In the genomic region with DNA sequence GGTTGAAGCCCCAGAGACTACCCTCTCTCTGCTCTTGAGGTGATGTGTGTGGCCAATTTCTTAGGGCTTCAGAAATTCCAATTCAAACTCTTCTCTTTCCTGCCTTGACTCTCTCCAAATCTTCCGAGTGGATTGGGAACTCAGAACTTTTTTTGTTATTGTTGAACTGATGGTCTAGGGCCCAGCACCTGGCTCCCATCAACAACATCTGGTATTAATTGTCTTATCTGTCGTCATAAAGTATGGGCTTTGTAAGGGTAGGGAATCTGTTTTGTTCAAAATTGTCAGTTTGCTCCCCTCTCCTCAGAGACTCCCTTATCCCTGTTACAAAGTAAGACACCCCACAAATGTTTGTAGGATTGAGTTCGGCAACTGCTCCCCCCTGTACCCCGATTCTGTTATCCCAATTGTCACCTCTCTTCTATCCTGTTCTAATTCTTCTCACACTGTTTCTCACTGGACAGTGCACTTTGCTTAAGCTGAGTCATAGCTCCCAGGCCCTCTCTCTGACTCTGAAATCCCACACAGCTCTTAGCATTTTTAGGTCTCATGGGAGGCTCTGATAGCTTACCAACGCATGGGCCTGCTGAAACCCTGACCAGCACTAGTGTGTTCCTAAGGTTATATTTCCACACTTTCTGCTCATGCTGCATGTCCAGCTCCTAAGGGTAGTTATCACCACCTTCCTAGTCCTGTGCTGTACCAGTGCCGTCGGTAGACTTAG, we compare ENCODE assay signal across 17 mouse cellular contexts.
DNase-seq lines count a peak whose midpoint lies in the region; ATAC-seq and TF ChIP-seq lines count a peak whose summit lies in the region.
"Had no signal": no experiment of that assay in that cellular context is flagged by ENCODE, and none has a peak within 500 bp of the region (broad histone marks: within the 10 kb centered on the region; RNA-seq: fewer than 3 reads in every experiment).

No protein-coding gene starts in this region.

- H3K36me3 ChIP-seq in neural tube, embryonic 15.5 days = no peaks in the 10 kb centered on the region
- H3K36me3 ChIP-seq: heart, embryonic 15.5 days had no signal

- no peak overlapping the region for H3K27ac ChIP-seq in neural tube, embryonic 15.5 days (replicated peaks)
- H3K27ac ChIP-seq in embryonic fibroblast, embryonic 13.5 days (ENCODE audit: insufficient read depth, low read length) = 0 out of 2 replicates have a peak overlapping the region, but pooled peaks have one; percentile 41
- H3K27ac ChIP-seq in layer of hippocampus, adult 2 months = no peak overlapping the region
- H3K27ac ChIP-seq: heart, embryonic 15.5 days had no signal

- H3K27me3 ChIP-seq in neural tube, embryonic 15.5 days (replicated peaks) = no peaks in the 10 kb centered on the region
- H3K27me3 ChIP-seq: heart, embryonic 15.5 days had no signal

- H3K9ac ChIP-seq in neural tube, embryonic 15.5 days (replicated peaks) = no peak overlapping the region
- H3K9ac ChIP-seq: forebrain, postnatal 0 days; heart, embryonic 15.5 days; liver, postnatal 0 days had no signal

- H3K4me2 ChIP-seq in neural tube, embryonic 15.5 days = no peak overlapping the region
- H3K4me2 ChIP-seq: heart, embryonic 15.5 days had no signal

- no peak for ATAC-seq in neural tube, embryonic 15.5 days (ENCODE audit: low FRiP score)
- ATAC-seq: forebrain, postnatal 0 days; inflammation-experienced regulatory T-cells, adult 6 months; liver, postnatal 0 days had no signal

- no peak for TF ChIP-seq CTCF in embryonic fibroblast, embryonic 13.5 days (IDR thresholded peaks at IDR 0.05; ENCODE audit: borderline replicate concordance, insufficient read depth, low read length)
- no peak for TF ChIP-seq CTCF in layer of hippocampus, adult 2 months (conservative IDR thresholded peaks at IDR 0.05)

- H3K4me1 ChIP-seq in neural tube, embryonic 15.5 days = peaks cover 11% of the 10 kb centered on the region
- peaks cover 2% of the 10 kb centered on the region; the same call in 1 of the 2 replicates for H3K4me1 ChIP-seq in embryonic fibroblast, embryonic 13.5 days (ENCODE audit: control insufficient read depth, insufficient read depth, low read length)

- WGBS in neural tube, embryonic 15.5 days = 82% methylated on average over 7 of the region's 7 CpGs

- H3K4me3 ChIP-seq in neural tube, embryonic 15.5 days (replicated peaks) = no peak overlapping the region
- no peak overlapping the region for H3K4me3 ChIP-seq in embryonic fibroblast, embryonic 13.5 days (ENCODE audit: insufficient read depth, low read length)
- no peak overlapping the region for H3K4me3 ChIP-seq in layer of hippocampus, adult 2 months
- H3K4me3 ChIP-seq: heart, embryonic 15.5 days had no signal

- TF ChIP-seq POLR2A in embryonic fibroblast, embryonic 13.5 days (IDR thresholded peaks at IDR 0.05; ENCODE audit: low read depth, low read length) = no peak

- H3K9me3 ChIP-seq in neural tube, embryonic 15.5 days (replicated peaks) = no peaks in the 10 kb centered on the region
- H3K9me3 ChIP-seq: heart, embryonic 15.5 days had no signal

- DNase-seq in gastrocnemius, adult 18-20 months (ENCODE audit: low spot score) = peak; percentile 29
- no peak for DNase-seq in gastrocnemius, postnatal 4 days (ENCODE audit: low spot score in 2 of 2)
- DNase-seq in neural tube, embryonic 10.5 days (ENCODE audit: extremely low spot score, low spot score) = peak; percentile 25
- no peak for DNase-seq in lung, postnatal 10 days
- no peak for DNase-seq in cerebellum, adult 11-12 months
- DNase-seq in layer of hippocampus, adult 2 months (ENCODE audit: low spot score in 2 of 2) = no peak
- DNase-seq: adrenal gland, postnatal 14 days; cerebellum, adult 2 months; forebrain, postnatal 0 days; gastrocnemius, postnatal 10 days; kidney, adult 9 months; liver; liver, postnatal 0 days had no signal

Comparison
In these comparisons a context has a peak if more than half of its experiments do, and no peak if none do; other contexts are left out.
1. DNase-seq: peak in gastrocnemius, adult 18-20 months (single experiment) and neural tube, embryonic 10.5 days (single experiment); none in gastrocnemius, postnatal 4 days (0 of 2), lung, postnatal 10 days (single experiment), cerebellum, adult 11-12 months (single experiment) and layer of hippocampus, adult 2 months (0 of 2).